Mouse (Mus musculus): ENCODE measurements around the gene Ostf1.
A peak's percentile ranks its signal among the peaks of the same experiment; 100 is the strongest.

Gene Ostf1

GRCm38 (mm10) chr19:18644084-18644483, 12.5 kb upstream of the Ostf1 start:
- DNase-seq (ENCODE audit: low read depth), result no peak

GRCm38 (mm10) chr19:18643411-18643810, 11.8 kb upstream of the Ostf1 start:
- DNase-seq (ENCODE audit: low read depth), result no peak

- no peak for DNase-seq (ENCODE audit: low read depth)
Measured at GRCm38 (mm10) chr19:18641001-18641400, 9.4 kb upstream of the Ostf1 start.

GRCm38 (mm10) chr19:18639552-18639951, 7.9 kb upstream of the Ostf1 start:
- peak; percentile 28 for DNase-seq (ENCODE audit: low read depth)

GRCm38 (mm10) chr19:18638949-18639348, 7.3 kb upstream of the Ostf1 start:
- DNase-seq (ENCODE audit: low read depth), result no peak

- no peak for DNase-seq (ENCODE audit: low read depth)
Measured at GRCm38 (mm10) chr19:18637954-18638353, 6.3 kb upstream of the Ostf1 start.

- DNase-seq (ENCODE audit: low read depth), result no peak
Measured at GRCm38 (mm10) chr19:18632231-18633185, 885 bp upstream of the Ostf1 start.

- peak; percentile 62 for DNase-seq (ENCODE audit: low read depth)
Measured at GRCm38 (mm10) chr19:18631161-18631643, 421 bp downstream of the Ostf1 start.

GRCm38 (mm10) chr19:18630221-18631119, 1.2 kb downstream of the Ostf1 start:
- peak; percentile 81 for DNase-seq (ENCODE audit: low read depth)

- DNase-seq (ENCODE audit: low read depth), result peak; percentile 41
Measured at GRCm38 (mm10) chr19:18629589-18629988, 2.0 kb downstream of the Ostf1 start.

GRCm38 (mm10) chr19:18623894-18624293, 7.7 kb downstream of the Ostf1 start:
- DNase-seq (ENCODE audit: low read depth), result no peak

- DNase-seq (ENCODE audit: low read depth), result no peak
Measured at GRCm38 (mm10) chr19:18619691-18620090, 11.9 kb downstream of the Ostf1 start.

- peak; percentile 12 for DNase-seq (ENCODE audit: low read depth)
Measured at GRCm38 (mm10) chr19:18619060-18619459, 12.6 kb downstream of the Ostf1 start.

GRCm38 (mm10) chr19:18617504-18617903, 14.1 kb downstream of the Ostf1 start:
- no peak for DNase-seq (ENCODE audit: low read depth)

GRCm38 (mm10) chr19:18615680-18616240, 15.9 kb downstream of the Ostf1 start:
- no peak for DNase-seq (ENCODE audit: low read depth)

- no peak for DNase-seq (ENCODE audit: low read depth)
Measured at GRCm38 (mm10) chr19:18614337-18614736, 17.3 kb downstream of the Ostf1 start.

GRCm38 (mm10) chr19:18608975-18609374, 22.6 kb downstream of the Ostf1 start:
- no peak for DNase-seq (ENCODE audit: low read depth)

GRCm38 (mm10) chr19:18607907-18608306, 23.7 kb downstream of the Ostf1 start:
- no peak for DNase-seq (ENCODE audit: low read depth)

- peak; percentile 16 for DNase-seq (ENCODE audit: low read depth)
Measured at GRCm38 (mm10) chr19:18603011-18603410, 28.6 kb downstream of the Ostf1 start.

- DNase-seq (ENCODE audit: low read depth), result no peak
Measured at GRCm38 (mm10) chr19:18600611-18601010, 31.0 kb downstream of the Ostf1 start.

- no peak for DNase-seq (ENCODE audit: low read depth)
Measured at GRCm38 (mm10) chr19:18599650-18600049, 32.0 kb downstream of the Ostf1 start.

GRCm38 (mm10) chr19:18599051-18599450, 32.6 kb downstream of the Ostf1 start:
- peak; percentile 33 for DNase-seq (ENCODE audit: low read depth)

All from NIH3T3 (cell line).